ENCODE assay signal across 1 mouse cellular context in genomic region chr1:134360656-134361055, GRCm38 (mm10).
TF ChIP-seq lines count a peak whose summit lies in the region.

No protein-coding gene starts in this region.

TF ChIP-seq in ES-E14, 5 proteins besides CTCF, POLR2A, EP300 and RAD21:
- TF ChIP-seq HCFC1 (IDR thresholded peaks at IDR 0.05; ENCODE audit: borderline replicate concordance, insufficient read depth, low read length) (no peak), ZNF384 (IDR thresholded peaks at IDR 0.05; ENCODE audit: low read depth, low read length) (no peak), MAFK (IDR thresholded peaks at IDR 0.05; ENCODE audit: insufficient read depth, low read depth, low read length) (no peak), ZC3H11A (IDR thresholded peaks at IDR 0.05; ENCODE audit: borderline replicate concordance, low read depth, low read length) (no peak), CHD2 (IDR thresholded peaks at IDR 0.05; ENCODE audit: low read depth, low read length) (no peak)
